Mouse (Mus musculus) cortical plate, adult 2 months (tissue): ENCODE measurements at regions not wholly inside any gene's neighbourhood (a gene's known extent, or its start where the extent isn't known, plus 50 kb on each side); places are given as distances from the start of the nearest gene placed in this dataset.

Experiments used
- CTCF ChIP-seq: fragments of 200-500 bp; IDR thresholded peaks from 2 replicates; pipeline ENCODE4 v1.5.1; 2011; ENCODE audit warnings: mild to moderate bottlenecking, control low read depth, low read length; ENCODE audit not compliant: insufficient read depth; ENCODE audit errors: extremely low read depth
- POLR2A ChIP-seq: fragments of 200-500 bp; IDR thresholded peaks from 2 replicates; pipeline ENCODE4 v1.6.1; 2011; ENCODE audit warnings: mild to moderate bottlenecking, low read length, control low read depth; ENCODE audit not compliant: insufficient read depth; ENCODE audit errors: extremely low read depth

GRCm38 (mm10) chr3:52176108-52176507 lies 71.2 kb upstream of the Maml3 start:
- TF ChIP-seq CTCF (no peak), POLR2A (no peak)
